Mouse (Mus musculus) embryo, embryonic 10 days (tissue): ENCODE measurements around the gene Spaca4.
A peak's percentile ranks its signal among the peaks of the same experiment; 100 is the strongest.

Experiments used
- DNase-seq: peaks from one replicate; pipeline ENCODE4 v3.0.0-alpha.2; 2015; ENCODE audit warnings: low spot score

The Spaca4 gene

DNA sequence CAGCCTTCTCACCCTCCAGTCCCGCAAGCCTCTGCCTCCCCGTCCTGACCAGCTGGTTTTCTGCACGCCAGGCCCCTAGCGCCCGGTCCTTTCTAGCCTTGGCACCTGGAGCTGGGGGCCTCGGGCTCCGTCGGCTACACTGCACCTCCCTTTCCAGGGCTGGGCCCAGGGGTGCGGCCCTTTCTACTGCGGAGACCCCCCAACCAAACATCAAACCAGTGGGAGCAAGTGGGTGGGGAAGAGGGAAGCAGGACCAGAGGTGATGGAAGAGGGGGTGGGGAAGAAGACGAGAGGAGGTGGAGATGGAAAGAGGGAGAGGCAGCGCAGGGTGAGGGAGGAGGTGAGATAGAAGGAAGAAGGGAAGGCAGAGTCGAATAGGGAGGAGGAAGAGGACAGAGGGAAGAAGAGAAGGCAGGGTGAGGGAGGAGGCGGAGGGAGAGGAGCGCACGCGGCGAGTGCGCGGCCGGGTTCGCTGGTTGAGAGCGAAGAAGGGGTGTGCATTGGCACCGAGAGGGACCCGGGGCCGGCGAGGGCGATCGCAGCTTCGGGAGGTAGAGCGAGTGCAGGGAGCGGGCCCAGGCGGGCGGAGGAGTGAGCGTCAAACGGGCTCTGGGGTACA lies 26.0 kb downstream of the Spaca4 start, which contains the start of gene Car11:
TSS of gene Car11 (plus strand) at position 321 of the 619 bp plus-strand sequence.
- no peak for DNase-seq

DNA sequence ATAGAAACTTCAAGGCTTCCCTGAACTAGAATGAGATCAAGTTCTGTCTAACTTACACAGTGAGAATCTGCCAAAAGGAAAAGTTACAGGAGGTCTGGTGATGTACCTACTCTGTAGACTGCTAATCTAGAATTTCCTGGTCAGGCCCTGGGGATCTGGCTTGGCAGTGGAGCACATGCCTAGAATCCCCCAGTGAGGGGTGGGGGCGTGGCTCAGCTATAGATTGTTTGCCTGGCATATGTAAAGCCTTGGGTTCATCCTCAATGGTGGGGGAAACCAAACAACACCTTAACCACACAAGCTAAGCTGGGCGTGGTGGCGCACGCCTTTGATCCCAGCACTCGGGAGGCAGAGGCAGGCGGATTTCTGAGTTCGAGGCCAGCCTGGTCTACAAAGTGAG lies 27.7 kb downstream of the Spaca4 start:
- DNase-seq, result no peak

DNA sequence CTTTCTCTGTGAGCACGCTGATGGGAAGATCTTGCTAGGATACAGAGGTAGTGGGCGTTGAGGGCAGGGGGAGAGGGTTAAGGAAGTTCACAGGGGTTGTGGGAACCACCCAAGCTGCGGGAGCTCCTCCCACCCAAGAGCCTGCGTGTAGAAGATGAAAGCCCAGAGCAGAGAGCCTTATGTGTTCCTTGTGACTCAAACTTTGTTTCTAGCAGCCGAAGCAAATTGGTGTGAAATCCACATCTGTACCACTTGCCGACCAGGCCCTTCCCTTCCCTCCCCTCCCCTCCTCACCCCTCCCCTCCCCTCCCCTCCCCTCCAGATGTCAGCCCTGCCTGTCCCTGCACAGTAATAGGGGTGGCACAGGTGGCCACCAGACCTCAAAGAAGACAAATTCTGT lies 30.5 kb downstream of the Spaca4 start:
- peak; percentile 60 for DNase-seq

DNA sequence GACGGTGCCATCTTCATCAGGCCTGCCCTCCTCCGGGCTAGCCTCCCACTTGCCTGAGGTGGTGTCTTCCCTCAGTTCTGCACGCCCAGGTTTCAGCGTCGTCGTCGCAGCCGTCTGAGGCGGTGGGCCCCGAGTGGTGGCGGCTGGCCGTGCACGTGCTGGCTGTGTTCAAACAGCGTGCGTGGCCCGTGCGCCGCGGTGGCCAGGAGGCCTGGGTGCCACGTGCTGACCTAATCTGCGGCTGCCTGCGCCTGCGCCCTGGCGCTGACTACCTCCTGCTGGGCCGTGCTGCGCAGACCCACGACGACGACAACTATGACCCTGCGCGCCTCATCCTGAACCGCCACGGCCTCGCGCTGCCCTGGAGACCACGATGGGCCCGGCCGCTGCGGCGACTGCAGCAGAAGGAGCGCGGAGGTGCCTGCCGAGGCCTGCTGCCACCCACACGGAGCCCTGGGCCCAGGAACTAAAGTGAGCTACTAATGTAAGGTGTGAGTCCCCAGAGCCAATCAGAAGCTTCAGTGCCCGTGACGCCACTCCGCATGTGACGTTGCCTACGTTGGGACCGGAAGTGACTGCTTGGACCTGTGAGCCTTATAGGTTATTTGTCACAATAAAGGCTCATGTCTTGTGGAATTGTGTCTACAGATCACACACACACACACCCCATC lies 31.6 kb downstream of the Spaca4 start, which contains the start of gene Sec1:
TSS of gene Sec1 (minus strand) at position 482 of the 671 bp plus-strand sequence.
- DNase-seq, result no peak

DNA sequence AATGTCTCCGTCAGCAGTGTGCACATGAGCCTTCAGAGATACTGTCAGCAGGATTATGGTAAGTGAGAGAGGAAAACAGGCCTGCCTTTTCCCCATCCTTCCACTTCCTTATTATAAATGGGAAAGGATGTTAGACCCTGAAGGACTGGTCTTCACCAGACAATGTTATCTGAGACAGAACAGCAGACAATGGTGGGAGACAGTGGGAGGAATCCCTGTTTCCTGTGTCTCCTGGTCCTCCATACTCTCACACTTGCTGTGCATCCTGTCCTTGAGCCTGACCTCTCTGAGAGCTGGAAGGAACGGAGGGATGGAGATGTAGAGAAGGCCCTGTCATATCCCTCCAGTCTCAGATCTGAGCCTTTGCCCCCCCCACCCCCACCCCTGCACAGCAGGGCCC lies 33.2 kb downstream of the Spaca4 start:
- no peak for DNase-seq

DNA sequence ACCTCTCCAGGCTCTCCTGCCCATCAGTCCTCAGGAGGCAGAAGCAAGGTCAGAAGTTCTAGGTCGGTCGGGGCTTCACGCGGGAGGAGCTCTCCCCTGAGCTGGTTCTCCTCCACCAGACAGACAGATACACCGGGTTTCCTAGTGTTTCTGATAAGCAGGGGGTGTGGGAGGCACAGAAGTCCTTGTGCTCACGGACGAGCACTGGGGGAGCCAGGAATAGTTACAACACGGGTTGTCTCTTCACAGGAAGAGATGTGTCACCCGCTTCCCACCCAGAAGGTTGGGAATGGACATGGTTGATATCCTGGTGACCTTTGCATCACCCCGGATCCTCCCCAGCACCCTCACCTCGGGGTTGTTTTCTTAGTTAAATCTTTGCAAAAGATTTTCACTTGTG lies 35.8 kb downstream of the Spaca4 start:
- DNase-seq, result no peak

DNA sequence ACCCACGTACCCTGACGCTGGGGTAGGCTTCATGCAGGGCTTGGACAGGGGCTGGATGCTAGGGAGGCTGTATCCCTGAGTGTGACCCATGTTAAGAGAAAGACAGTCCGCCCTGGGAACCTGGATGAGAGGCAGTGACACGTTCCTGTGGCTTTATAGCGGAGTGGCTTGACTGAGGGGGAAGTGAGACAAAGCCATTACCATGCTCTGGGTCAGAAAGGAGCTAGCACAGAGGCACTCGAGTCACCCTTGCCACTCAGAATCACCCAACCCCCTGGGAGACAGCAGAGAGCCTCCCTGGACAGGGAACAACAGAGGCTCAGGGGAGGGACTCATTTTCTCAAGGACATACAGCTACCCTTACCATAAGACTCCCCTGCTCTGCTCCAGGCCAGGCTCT lies 36.5 kb downstream of the Spaca4 start:
- DNase-seq, result no peak

DNA sequence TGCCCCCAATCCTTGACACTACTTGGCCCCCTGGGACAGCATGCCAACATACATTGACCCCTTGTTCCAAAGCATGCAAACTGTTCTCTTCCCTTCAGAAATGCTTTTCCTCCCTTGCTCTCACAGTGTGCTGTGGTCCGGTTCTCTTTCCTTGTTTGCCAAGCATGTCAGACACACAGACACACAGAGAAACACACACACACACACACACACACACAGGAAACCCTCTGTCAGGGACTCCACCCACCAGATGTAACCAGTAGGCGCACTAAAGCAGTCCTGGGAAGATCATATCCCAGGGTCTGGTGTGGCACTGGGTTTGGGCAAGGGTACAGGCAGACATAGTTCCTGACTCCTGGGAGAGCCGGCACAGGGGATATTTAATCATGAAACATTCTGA lies 38.8 kb downstream of the Spaca4 start:
- DNase-seq, result no peak

DNA sequence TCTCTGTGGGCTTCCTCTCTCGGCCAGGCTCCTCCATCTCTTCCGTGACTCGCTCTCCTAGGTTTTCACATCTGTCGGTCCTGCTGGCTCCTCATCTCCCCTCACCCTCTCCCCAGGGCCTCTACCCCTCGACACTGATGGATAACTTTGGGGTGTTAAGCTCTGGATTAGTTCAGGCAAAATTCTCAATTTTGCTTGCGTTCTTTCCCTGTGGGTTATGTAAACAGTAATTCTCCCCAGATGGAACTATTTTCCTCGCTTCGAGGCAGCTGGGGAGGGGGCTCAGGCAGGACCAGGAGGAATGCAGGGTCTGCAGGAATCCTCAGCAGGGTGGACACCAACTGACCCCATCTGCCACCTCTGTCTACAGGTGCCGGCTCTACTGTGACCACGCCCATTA lies 39.8 kb downstream of the Spaca4 start:
- peak; percentile 16 for DNase-seq

DNA sequence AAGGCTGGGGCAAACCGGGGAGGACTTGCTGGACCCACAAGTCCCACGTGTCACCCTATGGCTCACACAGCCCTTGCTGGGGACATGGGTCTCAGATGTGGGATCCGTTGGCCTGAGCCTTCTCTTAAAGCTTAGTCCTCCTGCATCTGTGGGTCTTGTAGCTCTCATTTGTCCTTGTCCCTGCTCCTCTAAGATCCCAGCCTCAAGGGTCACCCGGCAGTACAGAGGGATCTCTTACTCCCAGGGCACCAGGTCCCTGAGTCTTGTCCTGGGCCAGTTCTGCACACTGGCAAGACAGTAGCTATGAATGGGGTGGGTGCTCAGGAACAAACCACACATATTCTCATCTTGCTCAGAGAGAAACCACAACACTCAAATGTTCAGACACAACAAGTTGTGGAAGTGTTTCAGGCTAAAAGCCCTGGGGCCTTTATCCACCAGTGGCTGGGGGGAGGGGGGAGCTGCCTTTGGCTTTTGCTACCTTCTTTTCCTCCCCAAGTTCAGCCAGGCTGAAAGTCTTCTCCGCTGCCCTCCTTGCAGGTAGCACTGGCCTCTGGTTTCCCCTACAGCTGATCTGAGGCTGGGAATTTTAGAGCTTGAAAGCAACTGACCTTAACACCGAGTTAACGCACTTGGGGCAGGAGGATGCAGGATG lies 42.1 kb downstream of the Spaca4 start, which contains the start of gene Ntn5:
TSS of gene Ntn5 (plus strand) at position 627 of the 655 bp plus-strand sequence.
- no peak for DNase-seq

DNA sequence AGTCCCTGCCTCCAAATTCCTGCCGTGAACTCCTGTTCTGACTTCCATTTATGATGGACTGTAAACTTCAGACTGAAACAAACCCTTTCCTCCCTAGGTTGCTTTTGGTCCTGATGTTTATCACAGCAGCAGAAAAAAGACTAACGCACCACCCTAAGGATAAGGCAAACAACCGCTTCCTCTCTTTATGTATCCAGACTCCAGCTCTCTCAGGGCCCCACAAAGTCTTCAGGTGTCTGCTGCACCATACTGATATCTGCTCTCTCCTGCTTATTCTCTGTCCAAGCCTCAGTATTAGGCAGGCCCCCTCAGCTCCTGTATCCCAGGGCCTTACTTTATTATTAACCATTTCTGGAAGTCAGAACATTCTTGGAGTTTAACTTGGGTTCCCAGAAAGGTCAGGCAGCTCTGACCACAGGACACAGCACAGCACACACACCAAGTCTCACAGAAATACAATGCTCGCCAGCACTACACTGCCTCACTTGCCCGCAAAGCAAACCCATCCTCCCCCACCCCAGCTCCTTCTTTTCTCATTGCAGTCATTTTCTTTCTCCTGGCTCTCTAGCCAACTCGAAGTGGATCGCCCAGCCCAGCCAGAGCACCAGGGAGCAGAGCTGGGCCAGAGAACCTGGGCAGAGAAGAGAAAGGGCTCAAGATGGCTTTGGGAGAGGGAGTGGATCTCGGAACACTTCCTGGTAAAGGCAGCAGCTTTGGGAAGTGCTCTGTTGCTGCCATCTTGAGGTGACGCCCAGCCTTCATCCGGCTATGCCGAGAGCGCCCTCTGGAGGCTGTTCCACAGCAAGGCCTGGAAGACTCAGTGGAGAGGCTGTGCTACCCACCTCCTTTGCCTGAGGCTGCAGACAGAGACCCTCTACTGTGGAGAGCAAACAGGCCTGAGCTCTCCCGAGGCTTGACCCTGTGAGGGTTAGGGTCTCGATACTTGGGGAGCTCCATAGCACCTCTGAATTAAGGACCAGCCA lies 43.2 kb downstream of the Spaca4 start:
- DNase-seq, result peak; percentile 95

DNA sequence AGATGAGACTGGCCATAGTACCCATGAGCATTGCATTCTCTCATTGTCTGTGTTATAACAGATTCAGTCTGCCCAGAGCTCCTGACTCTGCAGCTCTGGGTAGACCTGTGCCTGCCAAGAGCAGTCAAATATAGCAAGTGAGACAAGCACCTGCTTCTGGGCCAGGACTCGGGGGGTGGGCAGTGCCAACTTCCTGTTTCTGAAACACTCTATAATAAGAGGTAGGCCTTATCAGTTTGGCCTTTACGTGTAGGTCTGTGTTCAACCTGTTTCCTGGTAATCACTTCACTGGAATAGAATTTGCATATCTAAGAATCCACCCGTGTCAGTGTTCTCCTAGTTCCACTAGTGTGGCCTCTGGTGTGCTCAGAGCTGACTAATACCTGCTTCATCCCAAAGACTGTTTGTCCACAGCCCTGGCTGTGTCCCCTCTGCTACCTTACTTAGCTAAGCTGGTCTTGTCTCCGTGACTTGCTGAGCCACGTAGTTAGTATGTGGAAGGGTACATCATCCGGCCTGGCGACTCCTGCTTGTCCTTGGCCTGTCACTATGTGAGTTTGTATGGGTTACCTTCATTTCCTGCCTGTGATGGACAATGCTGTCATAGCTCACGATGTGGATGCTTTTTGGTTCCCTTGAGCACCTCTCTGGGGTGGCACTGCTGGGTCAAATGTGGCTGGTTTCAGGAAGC lies 44.4 kb downstream of the Spaca4 start:
- DNase-seq, result no peak

DNA sequence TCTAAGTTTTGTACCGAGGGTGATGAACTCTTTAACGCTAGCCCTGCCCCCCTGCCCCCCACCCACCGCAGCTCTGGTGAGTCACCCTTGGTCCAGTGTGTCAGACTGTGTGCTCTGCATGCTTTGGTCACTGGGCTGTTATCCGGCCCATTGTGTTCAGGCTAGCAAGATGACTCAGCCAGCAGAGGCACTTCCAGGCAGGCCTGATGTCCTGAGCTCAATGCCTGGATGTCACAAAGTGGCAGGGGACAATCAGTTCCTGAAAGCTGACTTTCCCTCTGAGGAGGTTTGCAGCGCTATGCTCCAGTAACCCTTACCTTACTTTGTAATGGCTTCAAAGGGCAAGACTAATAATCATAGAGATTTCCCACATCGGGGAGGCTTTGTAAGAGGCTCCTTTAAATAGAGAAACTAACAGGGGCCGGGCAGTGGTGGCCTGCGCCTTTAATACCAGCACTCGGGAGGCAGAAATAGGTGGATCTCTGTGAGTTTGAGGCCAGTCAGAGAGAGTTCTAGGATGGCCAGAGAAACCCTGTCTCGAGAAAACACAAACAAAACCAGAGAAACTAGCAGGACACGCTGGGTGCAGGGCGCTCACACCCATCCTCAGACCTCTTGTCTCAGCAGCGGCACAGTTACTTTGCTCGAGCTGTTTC lies 45.5 kb downstream of the Spaca4 start:
- peak; percentile 44 for DNase-seq

DNA sequence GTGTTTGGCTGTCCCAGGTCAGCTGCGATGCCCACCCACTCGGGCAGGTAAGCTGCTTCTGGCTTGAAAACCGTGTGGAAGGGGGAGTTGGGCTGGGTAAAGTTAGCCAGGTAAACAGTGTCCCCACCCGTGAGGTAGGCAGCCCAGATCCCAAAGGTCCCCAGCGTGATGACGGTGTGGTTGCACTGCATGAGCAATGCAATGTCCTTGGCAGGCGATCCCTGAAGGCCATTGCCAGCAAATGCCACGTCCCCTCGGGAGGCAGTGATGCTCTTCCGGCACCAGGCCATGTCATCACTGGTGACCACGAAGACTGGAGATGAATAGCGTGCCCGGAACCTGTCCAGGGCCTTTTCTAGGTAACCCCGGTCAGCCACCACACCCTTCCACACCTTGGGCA lies 47.1 kb downstream of the Spaca4 start:
- DNase-seq, result no peak

DNA sequence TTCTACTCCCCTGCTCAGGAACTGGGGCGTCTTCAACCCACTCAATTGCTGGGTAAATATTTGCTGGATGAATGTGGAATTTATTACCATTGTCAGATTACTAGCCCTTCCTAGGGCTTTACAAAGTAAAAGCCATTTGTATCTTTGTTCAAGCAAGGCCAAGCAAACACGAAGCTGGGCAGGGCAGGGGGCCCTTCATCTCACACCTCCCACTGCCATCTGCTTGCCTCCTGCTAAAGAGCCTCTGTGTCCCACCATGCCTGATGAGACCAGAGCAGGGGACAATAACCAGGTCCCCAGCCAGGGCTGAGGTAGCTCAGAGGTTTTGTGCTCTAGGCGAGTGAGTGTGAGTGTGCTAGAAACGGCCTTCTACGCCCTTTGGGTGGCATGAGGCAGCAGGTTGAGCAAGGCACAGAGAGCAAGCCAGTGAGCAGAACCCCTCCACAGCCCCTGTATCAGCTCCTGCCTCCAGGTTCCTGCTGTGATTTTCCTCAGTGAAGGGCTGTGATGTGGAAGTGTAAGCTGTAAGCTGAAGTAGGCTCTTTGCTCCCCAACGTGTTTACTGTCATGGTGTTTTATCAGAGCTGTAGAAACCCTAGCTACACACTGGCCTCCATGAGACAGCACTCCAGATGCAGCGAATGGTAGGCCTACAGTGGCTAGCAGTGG lies 47.9 kb downstream of the Spaca4 start:
- no peak for DNase-seq
